Mouse (Mus musculus) stomach, embryonic 14.5 days (tissue): ENCODE results near the gene Fmnl3. TPM values are rescaled to one million over a fixed set of nuclear protein-coding genes. Genes with fewer than 3 reads are reported as not detected.

Source experiments
- ATAC-seq: fragments of 200-750 bp; cut with Nextera tagmentation; 2 replicates; pipeline ENCODE4 v1.8.0; 2017; ENCODE audit warnings: low read depth, moderate TSS enrichment; ENCODE audit not compliant: insufficient number of reproducible peaks, insufficient read depth, low FRiP score
- H3K27ac ChIP-seq: fragments of 300-500 bp; sonication (generic); 2 replicates; pipeline ENCODE4 v1.5.1; 2014; ENCODE audit warnings: mild to moderate bottlenecking, low read length, moderate library complexity, mixed read lengths
- H3K27me3 ChIP-seq: fragments of 300-500 bp; sonication (generic); 2 replicates; pipeline ENCODE4 v1.6.1; 2014; ENCODE audit warnings: low read length, control low read depth, mixed read lengths; ENCODE audit not compliant: control insufficient read depth, insufficient read depth
- H3K36me3 ChIP-seq: fragments of 300-500 bp; sonication (generic); 2 replicates; pipeline ENCODE4 v1.6.1; 2014; ENCODE audit warnings: mild to moderate bottlenecking, control low read depth, low read length, moderate library complexity, mixed read lengths; ENCODE audit not compliant: control insufficient read depth, insufficient read depth
- H3K4me1 ChIP-seq: fragments of 300-500 bp; sonication (generic); 2 replicates; pipeline ENCODE4 v1.6.1; 2014; ENCODE audit warnings: low read length, control low read depth, mixed read lengths; ENCODE audit not compliant: control insufficient read depth, insufficient read depth
- H3K4me2 ChIP-seq: fragments of 300-500 bp; sonication (generic); replicated peaks from 2 replicates; pipeline ENCODE4 v1.6.1; 2014; ENCODE audit warnings: low read depth, low read length, control low read depth
- H3K4me3 ChIP-seq: fragments of 300-500 bp; sonication (generic); 2 replicates; pipeline ENCODE4 v1.5.1; 2014; ENCODE audit warnings: low read depth, low read length, control low read depth
- H3K9ac ChIP-seq: fragments of 300-500 bp; sonication (generic); replicated peaks from 2 replicates; pipeline ENCODE4 v1.6.1; 2014; ENCODE audit warnings: low read depth, mild to moderate bottlenecking, control low read depth, low read length, moderate library complexity, mixed read lengths
- H3K9me3 ChIP-seq: fragments of 300-500 bp; sonication (generic); 2 replicates; pipeline ENCODE4 v1.6.1; 2016; ENCODE audit warnings: low read depth, low read length, control low read depth; ENCODE audit not compliant: control insufficient read depth
- WGBS: fragments of 180-500 bp; shearing (Covaris S2); extraction: QIAGEN DNeasy Blood & Tissue Kit; methylation state at CpG from one replicate; pipeline ENCODE4 v1.1.7; 2014; 5-methylcytosine and 5-hydroxymethylcytosine counted together
- polyA plus RNA-seq: library from polyadenylated mRNA; unstranded; fragments of >200 nt; fragmentation: Nextera tagmentation; extraction: Ambion mirVana; gene quantifications from 2 replicates; pipeline ENCODE4 v1.2.1, GENCODE M21; 2014

Gene Fmnl3
- polyA plus RNA-seq, 1 experiment from 2014 or later = 23.1 TPM

DNA sequence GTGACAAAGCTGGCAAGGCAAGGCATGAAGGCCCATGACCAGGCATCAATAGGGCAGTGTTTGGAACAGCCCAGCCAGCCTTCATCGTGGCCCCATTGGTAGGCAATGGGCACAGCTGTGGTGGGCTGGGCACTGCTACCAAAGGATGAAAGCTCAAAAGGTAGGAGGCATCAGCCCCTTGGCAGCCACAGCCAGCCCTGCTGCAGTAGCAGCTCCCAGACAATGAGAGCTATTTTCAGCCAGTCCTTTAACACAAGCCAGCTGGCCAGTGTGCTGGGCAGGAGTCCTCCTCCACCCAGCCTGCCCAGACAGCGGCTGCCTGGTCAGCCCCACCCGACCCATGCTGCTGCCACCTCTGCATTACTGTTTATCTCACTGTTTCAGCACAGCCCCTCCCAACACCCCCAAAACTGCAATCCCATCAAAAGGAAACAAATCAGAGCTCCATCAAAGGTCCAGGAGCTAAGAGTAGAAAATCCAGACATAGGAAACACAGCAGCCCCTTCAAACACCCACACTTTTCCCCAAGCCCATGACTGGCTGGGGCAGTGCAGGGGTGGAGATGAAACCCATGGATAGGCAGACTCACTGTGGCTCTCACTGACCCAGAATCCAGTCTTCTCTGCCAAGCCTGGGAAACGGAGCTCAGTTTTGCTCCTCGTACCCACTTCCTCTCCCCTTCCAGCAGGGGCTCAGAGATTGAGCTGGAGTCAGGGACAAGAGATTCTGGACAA, 26.7 kb downstream of the Fmnl3 start:
- Histone ChIP-seq H3K4me3 (no peak overlapping the region), H3K9ac (no peak overlapping the region; the same call in 1 of the 2 replicates), H3K27ac (peak overlapping the region; percentile 58), H3K36me3 (no peaks in the 10 kb centered on the region), H3K4me1 (peaks cover 47% of the 10 kb centered on the region), H3K27me3 (no peaks in the 10 kb centered on the region), H3K4me2 (peak overlapping the region; percentile 4; the same call in 1 of the 2 replicates), H3K9me3 (no peaks in the 10 kb centered on the region)
- no peak; the same call in 1 of the 2 replicates for ATAC-seq
- WGBS = 25% methylated on average over 5 of the region's 5 CpGs

DNA sequence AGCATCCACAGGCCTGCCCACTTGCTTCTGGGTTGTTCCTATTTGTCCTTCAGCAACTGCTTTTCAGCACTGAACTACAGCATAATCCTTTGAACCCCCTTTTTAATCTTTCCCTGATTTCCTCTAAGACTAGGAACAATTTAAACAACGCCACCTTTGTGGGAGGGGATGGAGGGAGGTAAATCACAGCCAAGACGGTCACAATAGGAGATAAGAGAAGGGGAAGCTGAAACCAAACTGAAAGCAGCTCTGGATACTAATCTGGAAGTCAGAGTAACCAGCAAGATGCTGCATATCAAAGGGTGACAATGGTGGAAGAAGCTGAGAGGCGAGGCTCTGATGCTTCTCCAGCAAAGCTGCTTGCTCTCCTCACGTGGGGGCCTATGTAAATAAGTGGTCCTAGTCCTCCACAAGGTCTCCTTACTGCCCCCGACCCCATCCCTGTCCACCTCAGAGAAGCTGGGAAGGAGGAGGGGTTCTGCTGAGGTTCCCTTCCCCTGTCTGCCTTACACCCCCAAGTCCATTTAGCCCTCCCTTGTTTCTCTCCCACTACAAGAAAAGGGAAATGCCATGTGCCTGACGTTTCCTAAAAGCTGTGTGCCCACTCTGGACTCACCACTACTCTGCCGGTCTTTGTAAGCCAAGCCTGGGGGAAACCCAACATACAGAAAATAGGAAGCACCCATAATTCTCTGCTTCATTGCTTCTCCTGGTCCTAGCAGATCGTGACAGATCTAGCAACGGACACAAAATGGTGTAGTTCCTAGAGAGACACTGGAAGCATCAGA, 27.9 kb downstream of the Fmnl3 start:
- Histone ChIP-seq H3K9me3 (no peaks in the 10 kb centered on the region), H3K4me2 (no peak overlapping the region), H3K4me3 (no peak overlapping the region), H3K9ac (no peak overlapping the region), H3K27me3 (no peaks in the 10 kb centered on the region), H3K4me1 (peaks cover 47% of the 10 kb centered on the region), H3K36me3 (no peaks in the 10 kb centered on the region), H3K27ac (peak overlapping the region; percentile 58; the same call in 1 of the 2 replicates)
- ATAC-seq = no peak
- 49% methylated on average over 9 of the region's 9 CpGs for WGBS

DNA sequence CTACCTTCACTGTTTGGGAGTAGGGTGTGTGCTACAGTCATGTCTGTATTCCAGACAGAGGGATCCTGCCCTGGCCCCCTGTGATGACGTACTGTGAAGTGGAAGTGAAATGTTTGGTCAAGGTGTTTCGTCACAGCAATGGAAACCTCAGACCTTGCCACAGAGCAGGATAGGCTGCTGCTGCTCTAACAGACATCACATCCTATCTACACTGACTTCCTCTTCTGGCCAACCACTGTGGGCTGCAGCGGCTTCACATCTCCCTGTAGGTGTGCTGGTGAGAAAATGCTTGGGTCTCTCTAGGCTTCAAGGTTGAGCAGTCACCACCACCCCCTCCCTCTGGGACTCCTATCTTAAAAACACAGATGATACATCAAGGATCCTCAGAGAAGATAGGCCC, 29.2 kb downstream of the Fmnl3 start:
- no peak overlapping the region for H3K27ac ChIP-seq
- peaks cover 47% of the 10 kb centered on the region for H3K4me1 ChIP-seq
- ATAC-seq = no peak

DNA sequence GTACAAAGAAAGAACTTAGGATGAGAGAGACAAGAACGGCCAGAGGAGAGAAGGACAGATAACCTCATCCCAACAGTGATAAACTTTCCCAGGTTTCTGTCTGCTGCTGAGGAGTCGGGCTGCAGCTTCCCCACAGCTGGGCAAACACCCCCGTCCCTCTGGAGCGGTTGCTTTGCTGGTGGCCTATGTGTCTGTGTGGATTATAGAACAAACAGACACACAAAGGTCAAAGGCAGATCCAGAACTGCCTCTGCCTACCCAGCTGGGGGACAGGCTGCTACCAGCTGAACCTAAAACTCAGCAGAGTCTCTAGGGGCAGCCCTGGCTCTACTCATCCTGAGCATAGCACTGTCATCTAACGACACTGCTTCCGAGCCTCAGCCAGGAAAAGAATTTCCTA, 30.6 kb downstream of the Fmnl3 start:
- H3K4me1 ChIP-seq = peaks cover 48% of the 10 kb centered on the region
- no peaks in the 10 kb centered on the region for H3K27me3 ChIP-seq
- H3K4me3 ChIP-seq = no peak overlapping the region
- ATAC-seq = no peak
- no peak overlapping the region for H3K9ac ChIP-seq
- no peak overlapping the region for H3K27ac ChIP-seq
- H3K4me2 ChIP-seq = no peak overlapping the region
- H3K36me3 ChIP-seq = no peaks in the 10 kb centered on the region
- H3K9me3 ChIP-seq = no peaks in the 10 kb centered on the region
- WGBS = 29% methylated on average over 6 of the region's 6 CpGs

More for the DNA sequence above, 29.2 kb downstream of the Fmnl3 start:
- Histone ChIP-seq H3K9me3 (no peaks in the 10 kb centered on the region), H3K4me3 (no peak overlapping the region), H3K36me3 (no peaks in the 10 kb centered on the region), H3K4me2 (no peak overlapping the region), H3K9ac (no peak overlapping the region), H3K27me3 (no peaks in the 10 kb centered on the region)
- WGBS = 87% methylated on average over 3 of the region's 3 CpGs

DNA sequence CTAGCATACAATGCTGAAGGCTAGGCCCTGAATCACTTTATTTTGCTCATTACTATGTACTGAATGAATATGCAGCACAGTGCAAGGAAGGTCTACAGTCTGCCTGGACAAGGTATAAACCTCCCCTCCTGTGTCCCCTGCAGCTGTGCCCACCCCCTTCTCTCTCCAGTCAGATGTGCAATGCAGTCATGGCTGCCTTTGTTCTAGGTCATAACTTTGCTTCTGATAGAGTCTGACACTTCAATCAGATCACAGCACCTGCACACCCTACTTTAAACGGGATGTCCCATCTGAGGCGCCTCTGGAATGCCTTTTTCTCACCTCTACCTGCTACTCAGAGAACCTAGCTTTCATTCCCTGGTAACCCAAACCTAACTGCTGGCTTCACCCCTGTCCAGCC, 31.4 kb downstream of the Fmnl3 start:
- Histone ChIP-seq H3K27me3 (no peaks in the 10 kb centered on the region), H3K27ac (no peak overlapping the region), H3K9ac (no peak overlapping the region), H3K4me2 (no peak overlapping the region), H3K9me3 (no peaks in the 10 kb centered on the region), H3K4me1 (peaks cover 48% of the 10 kb centered on the region), H3K36me3 (no peaks in the 10 kb centered on the region), H3K4me3 (no peak overlapping the region)
- WGBS = 49% methylated on average over 2 of the region's 2 CpGs
- no peak for ATAC-seq

DNA sequence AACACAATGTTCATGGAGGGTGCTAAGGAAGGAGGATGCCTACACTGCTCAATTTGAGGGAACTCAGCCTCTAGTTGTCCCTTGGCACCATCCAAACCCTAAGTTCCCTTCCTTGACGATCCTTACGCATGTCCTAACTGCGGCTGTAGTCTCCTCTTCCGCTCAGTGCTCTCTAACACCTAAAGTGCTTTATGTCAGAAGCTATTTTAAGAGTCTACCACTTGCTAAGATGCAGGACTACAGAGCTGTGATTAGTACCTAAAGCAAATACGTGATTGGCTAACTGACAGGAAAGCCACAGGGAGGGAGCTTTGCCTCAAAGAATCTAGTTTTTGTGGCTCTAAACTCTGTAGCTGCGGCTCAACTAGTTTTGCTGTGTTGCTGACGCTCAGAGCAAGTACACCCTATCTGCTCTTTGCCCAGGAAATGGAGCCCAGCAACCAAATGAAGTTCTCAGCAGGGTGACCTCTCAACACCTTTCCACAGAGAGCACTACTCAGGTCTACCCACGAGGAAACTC, 34.4 kb downstream of the Fmnl3 start:
- Histone ChIP-seq H3K27ac (no peak overlapping the region; the same call in 1 of the 2 replicates), H3K4me2 (no peak overlapping the region), H3K4me1 (peaks cover 46% of the 10 kb centered on the region), H3K4me3 (no peak overlapping the region), H3K9me3 (no peaks in the 10 kb centered on the region), H3K9ac (no peak overlapping the region), H3K36me3 (no peaks in the 10 kb centered on the region), H3K27me3 (no peaks in the 10 kb centered on the region)
- 75% methylated on average over 8 of the region's 8 CpGs for WGBS
- ATAC-seq = no peak

DNA sequence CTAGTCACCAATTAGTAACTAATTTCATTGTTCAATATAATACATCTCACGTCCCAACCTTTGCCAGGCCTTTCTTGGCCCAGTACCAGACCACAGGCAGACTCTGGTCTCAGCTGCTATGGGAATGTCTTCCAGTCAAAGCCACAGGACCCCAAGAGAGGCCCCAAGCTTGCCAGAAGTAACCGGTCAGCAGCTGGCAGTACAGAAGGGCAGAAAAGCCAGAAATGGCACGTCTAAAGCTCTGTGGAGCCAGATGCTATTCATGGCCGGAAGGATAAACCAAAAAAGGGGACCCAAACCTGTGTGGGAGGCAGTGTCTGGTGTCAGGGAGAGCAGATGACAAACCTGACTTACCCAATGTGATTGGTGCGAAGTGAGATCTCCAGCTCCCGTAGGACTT, 35.8 kb downstream of the Fmnl3 start:
- no peaks in the 10 kb centered on the region for H3K9me3 ChIP-seq
- no peaks in the 10 kb centered on the region; the same call in 1 of the 2 replicates for H3K36me3 ChIP-seq
- peaks cover 39% of the 10 kb centered on the region for H3K4me1 ChIP-seq
- H3K9ac ChIP-seq = no peak overlapping the region
- H3K4me2 ChIP-seq = no peak overlapping the region
- ATAC-seq = no peak
- no peaks in the 10 kb centered on the region for H3K27me3 ChIP-seq
- peak overlapping the region; percentile 94 for H3K27ac ChIP-seq
- 64% methylated on average over 6 of the region's 6 CpGs for WGBS
- no peak overlapping the region for H3K4me3 ChIP-seq

DNA sequence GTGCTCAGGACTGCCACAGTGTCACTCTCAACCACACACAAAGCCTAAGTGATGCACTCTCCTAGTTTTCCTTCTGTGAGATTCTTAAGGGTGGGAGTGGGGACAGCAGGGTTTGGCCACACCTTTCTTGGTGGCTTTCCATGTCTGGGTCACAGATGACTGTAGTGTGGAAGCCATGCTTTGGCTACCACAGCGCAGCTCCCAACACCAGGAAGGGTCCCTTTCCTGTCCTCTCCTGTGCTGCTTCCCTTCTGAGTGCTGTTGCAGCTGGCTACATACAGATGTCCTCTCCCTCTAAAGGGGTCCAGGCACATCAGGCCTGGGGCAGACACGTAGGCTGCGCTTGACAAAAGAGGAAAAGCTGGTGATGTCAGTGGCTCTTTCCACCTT, 36.6 kb downstream of the Fmnl3 start:
- no peaks in the 10 kb centered on the region for H3K27me3 ChIP-seq
- no peak overlapping the region for H3K4me3 ChIP-seq
- peaks cover 34% of the 10 kb centered on the region for H3K4me1 ChIP-seq
- H3K4me2 ChIP-seq = no peak overlapping the region
- peaks cover 6% of the 10 kb centered on the region; the same call in 1 of the 2 replicates for H3K36me3 ChIP-seq
- peak overlapping the region; percentile 94 for H3K27ac ChIP-seq
- ATAC-seq = peak; percentile 57; the same call in 1 of the 2 replicates
- WGBS = 77% methylated on average over 3 of the region's 3 CpGs
- no peak overlapping the region for H3K9ac ChIP-seq
- H3K9me3 ChIP-seq = no peaks in the 10 kb centered on the region
